Mouse (Mus musculus) gastrocnemius, adult 2 months (tissue): ENCODE data around the gene Ispd. TPM values are rescaled to one million over a fixed set of nuclear protein-coding genes. Genes with fewer than 3 reads are reported as not detected.

Experiments used
- DNase-seq: peaks from one replicate; pipeline ENCODE4 v3.0.0; 2022
- H3K27ac ChIP-seq: fragments of 200-600 bp; 2 replicates; pipeline ENCODE4 v1.8.1; 2022; ENCODE audit warnings: mild to moderate bottlenecking
- H3K4me3 ChIP-seq: fragments of 200-600 bp; 2 replicates; pipeline ENCODE4 v1.8.1; 2022; ENCODE audit warnings: mild to moderate bottlenecking, moderate library complexity
- CTCF ChIP-seq: fragments of 200-600 bp; IDR thresholded peaks from 2 replicates; pipeline ENCODE4 v1.8.1; 2022; ENCODE audit warnings: antibody characterized with exemption, mild to moderate bottlenecking, moderate library complexity
- intact Hi-C: fragments of 180-260 bp; cut with DNase I; formaldehyde crosslinking; loops from one replicate; pipeline ENCODE4 v1.15.1; 2025
- total RNA-seq, 2 experiments: library from RNA; stranded (reverse); gene quantifications; 2 replicates each; pipeline ENCODE4 v1.2.3; 2021

Ispd gene
- total RNA-seq, 2 experiments from 2014 or later: 3.4 to 4.5 TPM

DNA sequence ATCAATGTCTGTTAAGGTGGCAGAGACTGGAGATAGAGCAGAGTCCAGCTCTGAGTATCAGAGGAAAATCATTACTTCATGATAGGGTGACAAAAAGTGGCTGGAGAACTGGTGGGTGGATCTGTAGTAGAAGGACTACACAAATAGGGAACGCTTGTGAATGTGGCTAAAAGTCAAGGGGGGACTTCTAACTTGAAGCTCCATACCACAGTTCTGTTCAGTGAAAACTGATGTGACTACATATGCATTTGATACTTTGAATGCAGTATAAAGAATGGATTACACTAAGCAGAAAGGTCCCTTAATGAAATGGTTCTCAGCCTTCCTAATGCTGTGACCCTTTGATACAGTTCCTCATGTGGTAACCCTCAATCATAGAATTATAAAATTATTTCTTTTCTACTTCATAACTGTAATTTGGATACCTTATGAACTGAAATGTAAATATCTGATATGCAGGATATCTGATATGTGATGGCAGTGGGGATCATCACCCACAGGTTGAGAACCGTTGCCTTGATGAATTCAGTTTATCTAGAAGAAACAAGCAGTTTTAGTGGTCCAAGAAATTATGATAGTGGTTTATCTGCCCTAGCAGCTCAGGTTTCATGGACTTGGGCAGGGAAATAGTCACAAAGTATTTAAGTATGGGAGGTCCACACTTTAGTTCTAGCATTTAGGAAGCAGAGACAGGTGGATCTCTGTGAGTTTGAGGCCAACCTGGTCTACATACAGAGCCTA, 152.1 kb downstream of the Ispd start:
- no peak for TF ChIP-seq CTCF
- H3K4me3 ChIP-seq: no peak overlapping the region
- no peak overlapping the region for H3K27ac ChIP-seq
- intact Hi-C loops: no loop called here
- no peak for DNase-seq

DNA sequence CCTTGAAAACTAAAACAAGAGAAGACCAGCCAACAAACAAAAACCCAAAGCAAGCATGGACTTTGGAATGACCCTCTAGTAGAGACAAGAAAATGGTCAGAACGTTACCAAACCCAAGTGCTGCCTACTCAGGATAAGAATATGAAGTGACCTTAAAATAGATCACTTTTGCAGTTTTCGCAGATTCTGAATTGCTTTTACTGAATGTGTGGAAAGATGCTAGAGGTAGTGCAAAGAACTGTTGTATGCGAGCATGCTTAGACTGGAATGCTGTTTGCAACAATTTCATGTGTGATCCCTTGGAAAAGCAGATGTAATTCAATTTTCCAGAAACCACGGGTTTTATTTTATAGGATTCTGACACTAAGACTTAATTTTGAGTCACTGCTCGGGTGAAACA, 153.3 kb downstream of the Ispd start:
- no peak for DNase-seq
- intact Hi-C loops: no loop called here
- Histone ChIP-seq H3K4me3 (no peak overlapping the region), H3K27ac (no peak overlapping the region)
- no peak for TF ChIP-seq CTCF

DNA sequence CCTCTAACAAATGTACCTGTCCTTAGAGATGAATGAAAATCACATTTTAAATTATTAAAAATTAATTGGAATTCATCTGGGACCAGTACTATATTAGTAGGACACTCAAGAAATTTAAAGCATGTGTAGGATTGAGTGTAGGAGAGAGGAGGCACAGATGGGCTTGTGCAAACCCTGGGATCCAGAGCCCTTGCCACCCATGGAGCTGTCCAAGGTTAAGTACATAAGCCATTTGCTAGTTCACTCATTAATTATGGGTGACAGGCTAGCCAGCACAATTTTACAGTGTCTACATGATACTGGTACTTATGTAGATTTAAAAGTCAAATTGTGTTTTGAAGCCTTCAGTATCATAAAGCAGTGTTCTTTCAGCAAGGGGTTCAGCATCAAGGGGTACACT, 164.1 kb downstream of the Ispd start:
- Histone ChIP-seq H3K27ac (no peak overlapping the region), H3K4me3 (no peak overlapping the region)
- DNase-seq: no peak
- TF ChIP-seq CTCF: no peak
- intact Hi-C loops: no loop called here

DNA sequence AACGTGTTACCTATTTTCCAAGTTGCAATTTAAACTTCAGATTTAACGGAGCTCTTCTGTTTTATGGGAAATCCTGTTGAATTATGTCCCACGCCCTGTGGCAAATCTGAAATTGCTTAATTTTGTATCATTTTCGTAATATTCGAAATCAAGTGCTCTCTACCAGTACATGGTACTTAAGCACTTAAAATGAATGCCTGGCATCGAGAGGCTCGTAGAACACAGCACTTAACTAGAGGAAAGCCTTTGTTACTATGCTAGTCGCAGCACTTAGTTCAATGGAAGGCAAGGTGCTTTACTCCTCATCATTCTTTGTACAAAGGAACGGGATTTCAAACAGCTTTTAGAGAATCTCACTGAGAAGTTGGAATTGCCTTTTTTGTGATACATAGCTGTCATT, 168.2 kb downstream of the Ispd start:
- Histone ChIP-seq H3K27ac (no peak overlapping the region), H3K4me3 (no peak overlapping the region)
- no peak for DNase-seq
- TF ChIP-seq CTCF: no peak
- intact Hi-C loops: no loop called here

DNA sequence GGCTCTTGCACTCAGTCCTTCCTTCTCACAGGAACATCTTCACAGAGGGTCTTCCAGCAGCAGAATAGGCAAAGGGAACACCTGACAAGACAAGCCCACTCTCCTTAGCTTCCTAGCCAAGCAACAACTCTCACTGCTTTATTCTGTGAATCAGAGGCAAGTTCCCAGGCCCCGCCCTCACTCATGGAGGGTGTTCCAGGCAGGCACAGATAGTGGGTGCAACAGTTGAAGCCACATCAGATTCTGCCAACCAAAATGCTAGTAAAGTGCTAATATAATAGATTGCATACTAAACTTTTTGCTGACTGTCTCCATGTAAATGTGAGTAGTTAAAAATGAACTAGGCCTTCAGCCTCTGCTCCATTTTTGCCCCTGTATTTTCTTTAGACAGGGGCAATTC, 173.4 kb downstream of the Ispd start:
- Histone ChIP-seq H3K4me3 (no peak overlapping the region), H3K27ac (no peak overlapping the region)
- DNase-seq: no peak
- intact Hi-C loops: no loop called here
- TF ChIP-seq CTCF: no peak

DNA sequence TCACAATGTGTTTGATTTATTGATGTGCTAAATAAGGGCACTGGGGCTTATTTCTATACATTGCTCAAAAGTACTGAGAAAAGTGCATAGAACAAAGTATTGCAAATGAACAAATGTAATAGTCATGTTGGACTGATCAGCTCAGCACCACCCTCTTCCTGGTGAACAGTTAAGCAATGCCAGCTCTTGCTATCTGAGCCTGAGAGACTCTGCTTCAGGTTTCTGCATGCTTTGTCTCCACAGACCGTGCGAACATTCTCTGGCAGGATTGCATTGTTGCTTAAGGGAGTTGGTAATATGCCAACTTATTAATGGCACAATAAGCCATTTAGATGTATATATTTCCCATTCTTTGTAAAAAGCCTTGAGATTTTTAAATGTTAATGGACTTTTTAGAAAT, 182.9 kb downstream of the Ispd start:
- intact Hi-C loops: no loop called here
- DNase-seq: no peak
- no peak overlapping the region for H3K27ac ChIP-seq
- H3K4me3 ChIP-seq: no peak overlapping the region
- TF ChIP-seq CTCF: no peak

DNA sequence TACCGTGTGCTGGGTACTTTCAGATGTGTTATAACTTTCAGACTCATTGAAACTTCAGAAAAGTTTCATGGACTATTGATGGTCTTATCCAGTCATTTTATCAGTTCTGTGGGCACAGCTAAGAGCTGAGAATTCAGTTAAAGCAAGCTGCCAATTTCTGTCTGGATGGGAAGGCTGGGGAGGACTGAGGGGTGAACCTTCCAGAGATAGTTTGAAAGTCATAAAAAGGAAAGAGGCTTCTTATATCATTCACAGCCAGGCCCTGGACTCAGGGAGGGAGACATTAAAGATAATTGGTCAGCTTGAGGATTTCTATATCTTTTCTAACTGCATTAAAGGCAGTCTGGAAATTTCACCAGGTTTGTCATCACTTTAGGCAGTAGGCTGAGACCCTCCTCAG, 185.7 kb downstream of the Ispd start:
- intact Hi-C loops: no loop called here
- no peak overlapping the region for H3K27ac ChIP-seq
- DNase-seq: no peak
- no peak for TF ChIP-seq CTCF
- H3K4me3 ChIP-seq: no peak overlapping the region

DNA sequence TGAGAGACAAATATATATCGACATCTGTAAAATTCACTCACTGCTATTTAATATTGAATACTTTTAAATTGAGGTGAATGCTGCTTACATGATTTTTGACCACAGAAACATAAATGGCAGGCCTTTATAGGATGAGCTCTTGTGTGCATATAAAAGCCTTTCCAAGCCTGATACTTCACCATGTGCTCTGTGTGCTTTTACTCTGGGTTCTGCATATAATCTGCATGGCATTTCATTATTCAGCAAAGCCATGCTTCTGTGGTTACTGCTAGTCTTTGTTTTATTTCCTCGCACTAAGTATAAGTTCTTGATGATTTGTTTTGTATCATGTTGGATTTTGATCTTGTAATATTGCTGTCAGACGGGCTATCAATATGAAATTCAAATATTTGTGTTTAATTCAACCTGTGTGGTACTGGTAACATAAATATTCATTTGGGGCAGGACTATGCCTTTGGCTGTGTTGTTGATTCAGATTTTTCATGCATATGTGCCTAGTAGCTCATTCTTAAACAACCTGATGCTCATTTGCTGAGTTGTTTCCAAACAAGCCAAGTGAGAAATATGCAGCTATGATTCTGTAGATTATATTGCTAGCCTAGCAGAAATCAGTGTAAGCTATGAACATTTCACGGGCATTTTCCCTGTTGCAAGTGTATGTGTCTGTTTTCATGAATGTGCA, 189.3 kb downstream of the Ispd start:
- no peak for DNase-seq
- intact Hi-C loops: no loop called here
- Histone ChIP-seq H3K27ac (no peak overlapping the region), H3K4me3 (no peak overlapping the region)
- no peak for TF ChIP-seq CTCF

DNA sequence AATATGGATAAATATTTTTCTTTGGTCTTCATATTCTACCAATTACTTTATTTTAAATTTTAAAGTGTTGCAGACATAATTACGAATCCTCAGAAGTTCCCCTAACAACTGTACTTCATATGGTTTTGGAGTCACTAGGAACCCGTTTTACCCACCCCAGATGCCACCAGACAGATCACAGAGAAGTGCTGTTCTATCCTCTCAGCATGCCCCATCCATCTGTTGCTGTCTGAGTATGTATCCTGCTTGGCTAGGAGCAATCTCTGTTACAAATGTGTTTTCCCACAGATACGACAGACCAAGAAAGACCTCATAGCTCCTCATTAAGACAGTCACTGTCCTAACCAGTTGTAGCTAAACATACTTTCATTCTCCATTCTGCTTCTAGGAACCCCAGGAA, 203.6 kb downstream of the Ispd start:
- intact Hi-C loops: no loop called here
- no peak overlapping the region for H3K4me3 ChIP-seq
- no peak for TF ChIP-seq CTCF
- DNase-seq: no peak
- no peak overlapping the region for H3K27ac ChIP-seq

DNA sequence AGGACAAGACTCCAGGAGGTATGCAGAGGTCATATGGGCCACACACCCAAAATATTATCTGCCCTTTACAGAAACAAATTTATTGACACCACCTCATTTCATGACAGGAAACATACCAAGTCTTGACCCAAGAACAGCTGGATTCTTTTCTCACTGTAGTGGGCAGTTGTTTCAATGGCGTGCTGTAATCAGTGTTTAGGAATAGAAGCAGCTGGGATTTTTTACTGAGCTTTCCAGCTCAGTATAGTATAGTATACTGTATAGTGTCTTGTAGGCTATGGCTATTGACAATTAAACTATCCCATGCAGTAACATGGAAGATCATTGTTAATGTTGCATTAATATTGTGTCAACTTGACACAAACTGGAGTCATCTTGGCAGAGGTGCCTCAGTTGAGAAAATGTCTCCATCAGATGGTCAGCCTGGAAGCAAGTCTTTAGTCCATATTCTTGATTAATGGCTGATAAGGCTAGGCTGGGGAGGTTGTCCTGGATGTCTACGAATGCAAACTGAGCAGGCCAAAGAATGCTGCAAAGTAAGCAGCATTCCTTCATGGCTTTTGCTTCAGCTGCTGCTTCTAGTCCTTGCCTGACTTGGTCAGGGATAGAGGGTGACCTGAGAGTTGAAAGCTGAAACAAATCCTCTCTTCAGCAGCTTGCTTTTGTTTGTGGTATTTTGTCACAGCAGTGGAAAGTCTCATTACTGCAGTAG, 216.4 kb downstream of the Ispd start:
- H3K4me3 ChIP-seq: no peak overlapping the region
- no peak for DNase-seq
- intact Hi-C loops: no loop called here
- TF ChIP-seq CTCF: no peak
- H3K27ac ChIP-seq: no peak overlapping the region

DNA sequence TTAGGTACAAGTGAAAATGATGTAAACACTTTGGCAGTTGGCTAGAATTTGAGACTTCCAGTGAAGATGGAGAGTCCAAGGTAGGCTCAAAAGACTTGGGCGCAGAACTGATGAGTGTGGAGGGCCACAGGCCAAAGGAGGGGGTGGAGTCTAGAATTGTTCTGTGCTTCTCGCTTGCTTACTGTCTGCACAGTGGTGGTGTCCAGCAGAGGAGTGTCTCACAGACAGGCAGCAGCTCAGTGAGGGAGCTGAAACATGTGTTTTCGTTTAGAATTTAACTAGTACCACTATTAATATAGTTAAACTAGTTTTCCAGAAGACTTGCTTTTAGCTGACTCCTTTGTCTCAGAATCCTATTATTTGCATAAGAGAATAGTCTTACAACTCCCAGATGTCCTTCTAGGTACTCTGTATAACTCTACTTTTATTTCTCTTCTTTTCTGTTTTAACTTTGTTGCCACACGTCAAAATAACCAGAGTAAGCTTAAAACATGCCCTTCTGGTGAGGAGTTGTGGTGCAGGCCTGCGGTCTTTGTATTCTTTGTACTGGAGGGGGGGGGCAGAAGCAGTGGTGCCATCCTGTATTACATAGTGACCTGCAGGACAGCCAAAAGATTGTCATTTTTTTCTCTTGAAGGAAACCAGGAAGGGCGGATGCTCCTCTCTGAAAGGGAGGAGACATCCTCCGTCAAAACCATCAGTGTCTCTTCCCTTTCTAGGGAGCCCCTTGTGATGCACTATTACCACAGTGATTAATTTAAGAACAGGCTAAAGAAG, 240.9 kb downstream of the Ispd start:
- H3K4me3 ChIP-seq: no peak overlapping the region
- no peak for DNase-seq
- no peak overlapping the region for H3K27ac ChIP-seq
- intact Hi-C loops: no loop called here
- no peak for TF ChIP-seq CTCF

DNA sequence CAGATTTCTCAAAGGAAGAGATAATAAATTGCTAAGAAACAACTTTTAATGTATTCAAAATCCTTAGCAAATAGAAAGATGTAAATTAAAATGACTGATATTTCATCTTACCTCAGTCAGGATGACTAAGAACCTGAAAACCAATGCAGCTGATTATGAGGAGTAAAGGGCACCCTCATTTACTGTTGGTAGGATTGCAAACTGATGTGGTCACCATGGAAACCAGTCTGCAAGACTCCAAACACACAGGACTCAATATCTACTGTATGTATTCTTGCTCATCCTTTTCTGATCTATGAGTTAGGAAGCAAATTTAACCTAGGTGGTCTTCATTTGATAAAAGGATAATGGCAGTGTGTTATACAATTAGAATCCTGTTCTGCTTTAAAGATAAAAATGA, 246.0 kb downstream of the Ispd start:
- Histone ChIP-seq H3K27ac (no peak overlapping the region), H3K4me3 (no peak overlapping the region)
- no peak for TF ChIP-seq CTCF
- no peak for DNase-seq
- intact Hi-C loops: no loop called here

DNA sequence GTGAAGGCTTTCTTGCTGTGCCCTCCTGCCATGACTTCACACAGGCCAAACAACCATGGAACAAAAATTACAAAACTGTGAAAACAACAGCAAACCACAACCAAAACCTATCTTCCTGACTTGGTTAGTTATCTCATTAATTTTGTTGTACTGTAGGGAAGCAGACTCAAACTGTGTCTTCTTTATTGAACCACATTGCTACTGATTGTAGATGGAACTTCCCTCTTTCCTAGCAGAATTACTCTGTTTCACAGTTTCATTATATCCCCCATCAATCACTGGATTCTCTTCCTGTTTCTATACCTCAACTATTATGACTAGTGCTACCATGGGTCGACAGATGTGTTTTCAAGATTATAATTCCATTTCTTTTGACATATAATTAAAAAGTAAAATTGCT, 251.2 kb downstream of the Ispd start:
- no peak overlapping the region for H3K4me3 ChIP-seq
- intact Hi-C loops: no loop called here
- TF ChIP-seq CTCF: no peak

More for the DNA sequence above, 251.2 kb downstream of the Ispd start:
- H3K27ac ChIP-seq: no peak overlapping the region
- no peak for DNase-seq
